Mouse (Mus musculus): Measurements from ENCODE around the gene Cnn3. TPM values are rescaled to one million over a fixed set of nuclear protein-coding genes. Genes with fewer than 3 reads are reported as not detected.

The Cnn3 gene
- polyA plus RNA-seq, 1 experiment from 2014 or later: 128 TPM

GRCm38 (mm10) chr3:121389860-121390530, 36.3 kb upstream of the Cnn3 start:
- Histone ChIP-seq H3K27me3 (ENCODE audit: insufficient read depth, low read length) (no peaks in the 10 kb centered on the region), H3K4me3 (ENCODE audit: low read depth, low read length) (no peak overlapping the region), H3K4me2 (ENCODE audit: low read depth, low read length) (no peak overlapping the region), H3K36me3 (replicated peaks; ENCODE audit: insufficient read depth, low read length) (no peaks in the 10 kb centered on the region), H3K4me1 (ENCODE audit: insufficient read depth) (no peaks in the 10 kb centered on the region), H3K9ac (replicated peaks) (no peak overlapping the region), H3K9me3 (ENCODE audit: low read length) (no peaks in the 10 kb centered on the region), H3K27ac (ENCODE audit: low read depth) (no peak overlapping the region)
- no peak for DNase-seq
- ATAC-seq: no peak
- 61% methylated on average over 17 of the region's 17 CpGs for WGBS (ENCODE audit: insufficient replicate concordance)
- no peak for TF ChIP-seq EP300 (IDR thresholded peaks at IDR 0.05; ENCODE audit: low read depth)
- TF ChIP-seq CTCF (IDR thresholded peaks at IDR 0.05; ENCODE audit: low read depth): no peak

DNA sequence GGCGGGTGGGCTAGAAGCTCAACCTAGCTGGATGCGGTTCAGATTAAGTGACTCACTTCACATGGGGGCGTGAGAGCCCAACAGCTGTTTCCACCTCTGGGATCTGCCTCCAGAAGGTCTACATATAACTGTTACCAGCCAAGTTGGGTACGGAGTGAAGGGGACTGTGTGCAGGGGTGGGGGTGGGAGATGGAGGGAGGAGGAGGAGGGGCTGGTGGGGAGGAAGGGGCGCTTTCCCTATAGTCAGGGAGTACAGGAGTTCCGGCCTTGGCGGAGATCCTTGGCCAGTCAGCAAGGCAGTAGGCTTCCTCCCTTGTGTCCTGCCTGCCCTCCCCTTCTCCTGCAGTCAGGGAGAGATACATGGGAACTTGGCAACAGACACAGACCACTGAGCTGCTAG, 35.6 kb upstream of the Cnn3 start:
- WGBS (ENCODE audit: insufficient replicate concordance): 69% methylated on average over 6 of the region's 7 CpGs
- no peak for ATAC-seq
- H3K4me1 ChIP-seq (ENCODE audit: insufficient read depth): no peaks in the 10 kb centered on the region
- TF ChIP-seq EP300 (IDR thresholded peaks at IDR 0.05; ENCODE audit: low read depth): no peak
- TF ChIP-seq CTCF (IDR thresholded peaks at IDR 0.05; ENCODE audit: low read depth): no peak
- no peak overlapping the region for H3K4me2 ChIP-seq (ENCODE audit: low read depth, low read length)
- DNase-seq: no peak
- no peak overlapping the region for H3K27ac ChIP-seq (ENCODE audit: low read depth)
- no peak overlapping the region for H3K9ac ChIP-seq (replicated peaks)
- H3K9me3 ChIP-seq (ENCODE audit: low read length): no peaks in the 10 kb centered on the region
- no peaks in the 10 kb centered on the region for H3K36me3 ChIP-seq (replicated peaks; ENCODE audit: insufficient read depth, low read length)
- no peak overlapping the region for H3K4me3 ChIP-seq (ENCODE audit: low read depth, low read length)
- no peaks in the 10 kb centered on the region for H3K27me3 ChIP-seq (ENCODE audit: insufficient read depth, low read length)

GRCm38 (mm10) chr3:121395588-121396295, 30.6 kb upstream of the Cnn3 start:
- Histone ChIP-seq H3K9me3 (ENCODE audit: low read length) (no peaks in the 10 kb centered on the region), H3K4me3 (ENCODE audit: low read depth, low read length) (no peak overlapping the region), H3K4me2 (ENCODE audit: low read depth, low read length) (no peak overlapping the region), H3K27ac (ENCODE audit: low read depth) (no peak overlapping the region), H3K9ac (replicated peaks) (no peak overlapping the region), H3K36me3 (replicated peaks; ENCODE audit: insufficient read depth, low read length) (no peaks in the 10 kb centered on the region), H3K4me1 (ENCODE audit: insufficient read depth) (0 out of 2 replicates have a peak, but pooled peaks cover 2% of the 10 kb centered on the region), H3K27me3 (ENCODE audit: insufficient read depth, low read length) (no peaks in the 10 kb centered on the region)
- DNase-seq (no peak), ATAC-seq (no peak)
- TF ChIP-seq CTCF (IDR thresholded peaks at IDR 0.05; ENCODE audit: low read depth): no peak
- TF ChIP-seq EP300 (IDR thresholded peaks at IDR 0.05; ENCODE audit: low read depth): no peak
- 80% methylated on average over 16 of the region's 16 CpGs for WGBS (ENCODE audit: insufficient replicate concordance)

DNA sequence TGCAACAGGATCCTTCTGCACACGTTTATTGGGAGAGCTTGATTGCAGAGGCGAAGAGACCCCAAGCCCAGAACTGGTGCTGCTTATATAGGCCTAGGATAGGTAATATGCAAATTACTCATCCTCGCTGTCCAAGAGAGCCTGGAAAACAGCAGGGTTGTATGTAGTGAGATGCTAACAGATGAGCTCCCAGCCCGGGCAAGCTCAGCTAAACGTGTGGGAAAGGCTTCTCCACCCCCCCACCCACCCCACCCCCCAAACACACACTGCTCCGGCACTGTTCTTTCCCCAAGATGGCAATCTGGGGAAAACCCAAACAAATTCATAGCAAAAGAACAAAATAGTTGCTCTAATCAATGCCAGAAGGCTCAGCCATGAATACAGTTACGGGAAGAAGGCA, 29.7 kb upstream of the Cnn3 start:
- no peaks in the 10 kb centered on the region for H3K36me3 ChIP-seq (replicated peaks; ENCODE audit: insufficient read depth, low read length)
- no peak for ATAC-seq
- DNase-seq: no peak
- no peaks in the 10 kb centered on the region for H3K27me3 ChIP-seq (ENCODE audit: insufficient read depth, low read length)
- no peak overlapping the region for H3K4me2 ChIP-seq (ENCODE audit: low read depth, low read length)
- 88% methylated on average over 7 of the region's 7 CpGs for WGBS (ENCODE audit: insufficient replicate concordance)
- H3K27ac ChIP-seq (ENCODE audit: low read depth): no peak overlapping the region
- H3K9me3 ChIP-seq (ENCODE audit: low read length): no peaks in the 10 kb centered on the region
- no peak overlapping the region for H3K4me3 ChIP-seq (ENCODE audit: low read depth, low read length)
- no peak overlapping the region for H3K9ac ChIP-seq (replicated peaks)
- TF ChIP-seq CTCF (IDR thresholded peaks at IDR 0.05; ENCODE audit: low read depth) (no peak), EP300 (IDR thresholded peaks at IDR 0.05; ENCODE audit: low read depth) (no peak)
- H3K4me1 ChIP-seq (ENCODE audit: insufficient read depth): 0 out of 2 replicates have a peak, but pooled peaks cover 2% of the 10 kb centered on the region

GRCm38 (mm10) chr3:121397007-121397406, 29.3 kb upstream of the Cnn3 start:
- no peak for DNase-seq
- H3K9me3 ChIP-seq (ENCODE audit: low read length): no peaks in the 10 kb centered on the region
- H3K27ac ChIP-seq (ENCODE audit: low read depth): no peak overlapping the region
- H3K4me2 ChIP-seq (ENCODE audit: low read depth, low read length): no peak overlapping the region
- no peak overlapping the region for H3K4me3 ChIP-seq (ENCODE audit: low read depth, low read length)
- 83% methylated on average over 6 of the region's 6 CpGs for WGBS (ENCODE audit: insufficient replicate concordance)
- H3K4me1 ChIP-seq (ENCODE audit: insufficient read depth): 0 out of 2 replicates have a peak, but pooled peaks cover 2% of the 10 kb centered on the region
- H3K27me3 ChIP-seq (ENCODE audit: insufficient read depth, low read length): no peaks in the 10 kb centered on the region
- TF ChIP-seq CTCF (IDR thresholded peaks at IDR 0.05; ENCODE audit: low read depth) (no peak), EP300 (IDR thresholded peaks at IDR 0.05; ENCODE audit: low read depth) (no peak)
- H3K9ac ChIP-seq (replicated peaks): no peak overlapping the region
- no peak for ATAC-seq
- no peaks in the 10 kb centered on the region for H3K36me3 ChIP-seq (replicated peaks; ENCODE audit: insufficient read depth, low read length)

GRCm38 (mm10) chr3:121401384-121401783, 24.9 kb upstream of the Cnn3 start:
- Histone ChIP-seq H3K27me3 (ENCODE audit: insufficient read depth, low read length) (no peaks in the 10 kb centered on the region), H3K4me3 (ENCODE audit: low read depth, low read length) (no peak overlapping the region), H3K9me3 (ENCODE audit: low read length) (no peaks in the 10 kb centered on the region), H3K27ac (ENCODE audit: low read depth) (no peak overlapping the region), H3K4me1 (ENCODE audit: insufficient read depth) (0 out of 2 replicates have a peak, but pooled peaks cover 2% of the 10 kb centered on the region), H3K9ac (replicated peaks) (no peak overlapping the region), H3K4me2 (ENCODE audit: low read depth, low read length) (no peak overlapping the region), H3K36me3 (replicated peaks; ENCODE audit: insufficient read depth, low read length) (no peaks in the 10 kb centered on the region)
- DNase-seq: no peak
- ATAC-seq: no peak
- WGBS (ENCODE audit: insufficient replicate concordance): 76% methylated on average over 4 of the region's 4 CpGs
- TF ChIP-seq EP300 (IDR thresholded peaks at IDR 0.05; ENCODE audit: low read depth): no peak
- TF ChIP-seq CTCF (IDR thresholded peaks at IDR 0.05; ENCODE audit: low read depth): no peak

Data from liver, postnatal 0 days (tissue).